Mouse (Mus musculus) spleen, postnatal 0 days (tissue): Measurements from ENCODE around the gene Esp22. TPM values are rescaled to one million over a fixed set of nuclear protein-coding genes. Genes with fewer than 3 reads are reported as not detected.

Experiments
- polyA plus RNA-seq: library from polyadenylated mRNA; unstranded; fragments of >200 nt; fragmentation: Nextera tagmentation; extraction: Ambion mirVana; gene quantifications from 2 replicates; pipeline ENCODE4 v1.2.1, GENCODE M21; 2015

Esp22 gene
- polyA plus RNA-seq = not detected in 2 replicates

DNA sequence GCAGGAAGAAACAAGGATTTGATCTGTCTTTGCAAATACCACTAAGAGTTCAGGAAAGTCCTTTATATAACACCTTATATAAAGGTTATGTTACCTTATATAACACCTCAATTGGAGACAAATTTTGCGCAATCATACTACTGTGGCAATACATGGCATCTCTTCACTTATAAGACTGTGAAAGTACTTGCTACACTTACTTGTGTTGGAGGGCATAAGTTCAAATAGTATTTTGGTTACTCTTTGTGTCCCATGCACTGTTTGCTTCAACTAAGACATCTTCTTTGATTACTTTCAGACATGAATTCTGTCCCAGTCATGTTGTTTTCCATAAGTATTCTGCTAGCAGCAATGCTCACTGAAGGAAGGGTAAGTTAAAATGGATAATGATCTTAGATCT is at the start of gene Esp22:
Gene Esp22 (plus strand): TSS at position 301 of the 400 bp plus-strand sequence.

DNA sequence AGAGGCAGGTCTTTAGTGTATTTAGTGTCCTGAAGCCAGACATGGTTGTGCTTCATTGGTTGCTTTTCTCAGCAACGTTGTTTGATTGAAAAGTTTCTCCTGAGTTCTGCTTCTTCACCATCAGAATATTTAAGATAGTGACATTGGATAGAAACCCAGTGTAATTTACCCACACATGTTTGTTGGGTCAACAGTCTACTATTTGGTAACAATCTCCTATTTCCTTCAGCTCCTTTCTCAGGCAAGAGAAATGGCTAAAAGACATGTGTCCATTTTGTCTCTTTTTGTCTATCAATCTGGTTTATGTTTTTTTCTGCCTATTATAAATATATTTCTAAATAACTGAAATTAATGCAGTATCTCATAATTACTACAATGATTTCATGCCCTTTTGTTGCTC is 18.2 kb upstream of the Esp22 start, which contains the start of gene Esp23:
Gene Esp23 (minus strand): TSS at position 101 of the 400 bp plus-strand sequence.

Other genes starting within 250 kb of the Esp22 start
- not detected in 2 replicates for gene Esp24, start 58.6 kb upstream of the Esp22 start, polyA plus RNA-seq
- not detected in 2 replicates for gene Gm21903, start 52.0 kb upstream of the Esp22 start, polyA plus RNA-seq
- gene Esp23, start 18.3 kb upstream of the Esp22 start, polyA plus RNA-seq = not detected in 2 replicates